Mouse (Mus musculus) limb, embryonic 14.5 days (tissue): ENCODE measurements around the gene Actrt2. TPM values are rescaled to one million over a fixed set of nuclear protein-coding genes. Genes with fewer than 3 reads are reported as not detected.

Source experiments
- ATAC-seq: fragments of 200-750 bp; cut with Nextera tagmentation; 2 replicates; pipeline ENCODE4 v1.8.0; 2017; ENCODE audit warnings: low read depth, moderate number of reproducible peaks, moderate TSS enrichment; ENCODE audit not compliant: low FRiP score
- DNase-seq: peaks from one replicate; pipeline ENCODE4 v3.0.0-alpha.2; 2015; ENCODE audit warnings: low spot score
- H3K27ac ChIP-seq: fragments of 300-500 bp; sonication (generic); replicated peaks from 2 replicates; pipeline ENCODE4 v1.5.1; 2014; ENCODE audit warnings: low read depth, mild to moderate bottlenecking, low read length, moderate library complexity, mixed read lengths
- H3K27me3 ChIP-seq: fragments of 300-500 bp; sonication (generic); 2 replicates; pipeline ENCODE4 v1.6.1; 2014; ENCODE audit warnings: low read length, mixed read lengths; ENCODE audit not compliant: control insufficient read depth, insufficient read depth
- H3K36me3 ChIP-seq: fragments of 300-500 bp; sonication (generic); 2 replicates; pipeline ENCODE4 v1.6.1; 2014; ENCODE audit warnings: mild to moderate bottlenecking, low read length, moderate library complexity, mixed read lengths; ENCODE audit not compliant: control insufficient read depth, insufficient read depth
- H3K4me1 ChIP-seq: fragments of 300-500 bp; sonication (generic); 2 replicates; pipeline ENCODE4 v1.6.1; 2014; ENCODE audit warnings: antibody characterized with exemption, low read length, mixed read lengths; ENCODE audit not compliant: control insufficient read depth, insufficient read depth
- H3K4me2 ChIP-seq: fragments of 300-500 bp; sonication (generic); replicated peaks from 2 replicates; pipeline ENCODE4 v1.6.1; 2014; ENCODE audit warnings: low read depth, mild to moderate bottlenecking, low read length, moderate library complexity; ENCODE audit not compliant: severe bottlenecking
- H3K4me3 ChIP-seq: fragments of 300-500 bp; sonication (generic); replicated peaks from 2 replicates; pipeline ENCODE4 v1.5.1; 2014; ENCODE audit warnings: low read length
- H3K9ac ChIP-seq: fragments of 300-500 bp; sonication (generic); 2 replicates; pipeline ENCODE4 v1.6.1; 2014; ENCODE audit warnings: mild to moderate bottlenecking, low read depth, low read length, moderate library complexity; ENCODE audit not compliant: severe bottlenecking
- H3K9me3 ChIP-seq: fragments of 300-500 bp; sonication (generic); 2 replicates; pipeline ENCODE4 v1.6.1; 2016; ENCODE audit warnings: low read length; ENCODE audit not compliant: control insufficient read depth
- POLR2A ChIP-seq: fragments of 200-500 bp; IDR thresholded peaks from 2 replicates; pipeline ENCODE4 v1.8.0; 2012; ENCODE audit warnings: inconsistent platforms, mild to moderate bottlenecking, moderate library complexity, borderline replicate concordance; ENCODE audit not compliant: insufficient read depth, insufficient read length; ENCODE audit errors: extremely low read depth
- WGBS: fragments of 180-500 bp; shearing (Covaris S2); extraction: QIAGEN DNeasy Blood & Tissue Kit; methylation state at CpG from one replicate; pipeline ENCODE4 v1.1.7; 2014; 5-methylcytosine and 5-hydroxymethylcytosine counted together
- polyA plus RNA-seq, 2 experiments: library from polyadenylated mRNA; depleted of rRNA in 1 of 2; stranded (reverse) in 1 of 2; unstranded in 1 of 2; fragments of >200 nt; fragmentation: Nextera tagmentation in 1 of 2; extraction: Ambion mirVana in 1 of 2; gene quantifications; 2 replicates each; pipeline versions ENCODE4 v1.2.1 to v1.2.3; 2012 to 2014

Actrt2 gene
- polyA plus RNA-seq (2012; rRNA removed), result not detected in 2 replicates
- not detected in 2 replicates for polyA plus RNA-seq (2014; fragmentation: Nextera tagmentation; extraction: Ambion mirVana)

DNA sequence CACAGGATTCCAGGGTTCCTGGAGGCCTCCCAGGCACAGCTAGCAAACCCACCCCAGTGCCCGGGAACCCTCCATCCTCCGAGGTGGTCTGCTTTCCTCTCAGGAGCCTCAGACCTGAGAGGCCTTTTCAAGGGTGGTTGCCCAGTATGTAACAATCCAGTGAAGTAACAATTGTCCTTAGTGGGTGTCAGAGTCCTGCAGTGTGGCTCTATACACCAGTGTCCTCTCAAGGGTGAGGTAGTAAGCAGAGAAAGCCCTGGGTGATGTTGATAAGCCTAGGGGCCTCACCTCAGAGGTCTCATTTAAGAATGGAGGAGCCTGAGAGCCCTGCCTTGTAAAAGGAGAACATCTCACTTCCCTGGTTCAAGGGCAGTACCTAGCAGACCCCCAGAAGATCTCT, at the start of gene Actrt2:
Actrt2 (minus strand) TSS at position 101 of the 400 bp plus-strand sequence.
- no peak for TF ChIP-seq POLR2A
- ATAC-seq, result no peak
- no peak for DNase-seq
- peaks cover 20% of the 10 kb centered on the region for H3K4me1 ChIP-seq
- no peaks in the 10 kb centered on the region for H3K27me3 ChIP-seq
- no peaks in the 10 kb centered on the region for H3K9me3 ChIP-seq
- no peak within 1 kb of the TSS for H3K27ac ChIP-seq
- H3K4me2 ChIP-seq, result no peak within 1 kb of the TSS
- H3K9ac ChIP-seq, result no peak within 1 kb of the TSS
- WGBS, result 76% methylated on average over 2 of the region's 2 CpGs
- H3K4me3 ChIP-seq, result no peak within 1 kb of the TSS
- H3K36me3 ChIP-seq, result no peaks in the 10 kb centered on the region

DNA sequence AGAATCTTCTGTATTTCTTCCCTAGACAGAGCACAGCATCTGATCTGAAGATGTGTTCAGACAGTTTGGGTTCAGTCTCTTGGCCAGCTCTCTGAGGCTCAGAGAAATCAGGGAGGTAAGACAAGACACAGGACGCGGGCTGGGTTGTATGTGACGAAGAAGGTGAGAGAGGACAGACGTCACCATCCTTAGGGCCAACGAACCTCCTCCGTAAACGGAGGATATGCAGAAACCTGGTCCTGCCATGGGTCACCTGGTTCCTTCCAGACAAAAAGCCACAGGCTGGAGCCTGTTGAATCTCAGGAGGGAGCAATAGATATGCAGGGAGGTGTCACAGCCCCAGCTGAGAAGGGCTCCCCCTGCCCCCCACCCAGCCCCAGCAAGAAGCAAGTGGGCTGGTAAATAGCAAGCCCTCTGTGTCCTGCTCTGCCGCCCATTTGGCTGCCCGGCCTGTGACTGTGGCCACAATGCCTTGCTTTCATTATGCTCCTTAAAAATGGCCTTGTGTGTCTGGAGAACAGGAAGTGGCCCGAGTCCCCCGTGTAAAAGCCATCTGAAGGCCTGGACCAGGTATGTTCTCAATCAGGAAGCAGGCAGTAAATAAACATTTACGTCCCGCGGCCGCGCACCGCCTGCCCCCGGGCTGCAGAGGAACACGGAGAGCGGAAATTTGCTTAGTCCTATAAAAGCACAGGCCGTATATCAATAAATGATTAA, 41.9 kb upstream of the Actrt2 start:
- Histone ChIP-seq H3K9ac (no peak overlapping the region), H3K27me3 (peaks cover 5% of the 10 kb centered on the region; the same call in 1 of the 2 replicates), H3K4me3 (no peak overlapping the region), H3K36me3 (no peaks in the 10 kb centered on the region), H3K4me2 (no peak overlapping the region), H3K9me3 (no peaks in the 10 kb centered on the region), H3K27ac (peak overlapping the region; percentile 13; the same call in 1 of the 2 replicates), H3K4me1 (peaks cover 46% of the 10 kb centered on the region)
- ATAC-seq (no peak), DNase-seq (no peak)
- 17% methylated on average over 21 of the region's 21 CpGs for WGBS
- TF ChIP-seq POLR2A, result no peak

DNA sequence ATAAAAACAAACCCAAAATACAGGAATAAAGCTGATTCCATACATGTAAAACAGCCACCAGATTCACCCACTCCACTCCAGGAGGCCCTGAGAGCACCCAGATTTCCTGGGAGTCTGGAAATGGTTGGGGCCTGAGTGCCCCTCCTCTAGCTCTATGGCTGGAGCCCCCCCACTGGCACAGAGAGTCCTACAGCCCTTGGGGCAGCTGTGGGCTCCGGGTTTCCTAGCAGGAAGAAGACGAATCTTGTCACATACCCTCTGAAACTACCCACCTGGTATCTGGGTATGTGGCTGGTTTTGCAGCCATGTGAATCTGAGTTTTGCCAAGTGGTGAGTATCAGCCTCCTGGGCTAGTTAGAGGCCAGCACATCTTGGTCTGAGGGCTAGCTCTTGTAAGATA, 41.1 kb upstream of the Actrt2 start:
- ATAC-seq, result no peak
- DNase-seq, result no peak
- H3K36me3 ChIP-seq, result no peaks in the 10 kb centered on the region
- no peak overlapping the region for H3K4me2 ChIP-seq
- H3K27ac ChIP-seq, result no peak overlapping the region
- peaks cover 53% of the 10 kb centered on the region for H3K4me1 ChIP-seq
- no peak overlapping the region for H3K9ac ChIP-seq
- peaks cover 5% of the 10 kb centered on the region; the same call in 1 of the 2 replicates for H3K27me3 ChIP-seq
- H3K9me3 ChIP-seq, result no peaks in the 10 kb centered on the region
- no peak overlapping the region for H3K4me3 ChIP-seq
- 26% methylated on average over 2 of the region's 2 CpGs for WGBS
- TF ChIP-seq POLR2A, result no peak

DNA sequence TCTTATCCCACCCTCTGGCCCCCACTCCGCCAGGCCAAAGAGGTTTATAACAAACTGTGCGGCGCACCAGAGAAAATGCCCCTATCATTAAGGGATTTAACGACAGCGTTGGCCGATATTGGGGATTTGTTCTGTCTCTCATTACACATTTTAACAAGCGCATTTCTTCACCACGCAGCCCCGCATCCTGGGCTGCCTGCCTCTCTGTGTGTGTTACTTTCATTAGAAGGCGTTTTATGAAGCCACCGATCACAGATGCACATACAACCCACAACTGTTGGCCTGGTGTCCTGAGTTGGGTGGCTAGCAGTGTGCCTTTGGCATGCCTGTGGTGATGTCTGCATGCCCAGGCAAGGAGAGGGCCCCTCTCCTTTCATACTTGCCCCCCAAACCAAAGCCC, 40.6 kb upstream of the Actrt2 start:
- H3K9me3 ChIP-seq, result no peaks in the 10 kb centered on the region
- no peak overlapping the region for H3K27ac ChIP-seq
- no peak overlapping the region for H3K4me2 ChIP-seq
- H3K36me3 ChIP-seq, result no peaks in the 10 kb centered on the region
- H3K4me3 ChIP-seq, result no peak overlapping the region
- H3K4me1 ChIP-seq, result peaks cover 59% of the 10 kb centered on the region
- 21% methylated on average over 11 of the region's 11 CpGs for WGBS
- TF ChIP-seq POLR2A, result no peak
- no peak overlapping the region for H3K9ac ChIP-seq
- no peak for ATAC-seq
- H3K27me3 ChIP-seq, result peaks cover 5% of the 10 kb centered on the region; the same call in 1 of the 2 replicates
- DNase-seq, result no peak

- Histone ChIP-seq H3K27ac (no peak overlapping the region), H3K4me2 (no peak overlapping the region), H3K4me1 (peaks cover 66% of the 10 kb centered on the region), H3K9ac (no peak overlapping the region), H3K4me3 (no peak overlapping the region), H3K27me3 (peaks cover 5% of the 10 kb centered on the region; the same call in 1 of the 2 replicates), H3K36me3 (no peaks in the 10 kb centered on the region), H3K9me3 (no peaks in the 10 kb centered on the region)
- no peak for ATAC-seq
- no peak for DNase-seq
- TF ChIP-seq POLR2A, result no peak
- 83% methylated on average over 4 of the region's 4 CpGs for WGBS
Measured at GRCm38 (mm10) chr4:154707521-154707920, 39.9 kb upstream of the Actrt2 start.
